In the genomic region with DNA sequence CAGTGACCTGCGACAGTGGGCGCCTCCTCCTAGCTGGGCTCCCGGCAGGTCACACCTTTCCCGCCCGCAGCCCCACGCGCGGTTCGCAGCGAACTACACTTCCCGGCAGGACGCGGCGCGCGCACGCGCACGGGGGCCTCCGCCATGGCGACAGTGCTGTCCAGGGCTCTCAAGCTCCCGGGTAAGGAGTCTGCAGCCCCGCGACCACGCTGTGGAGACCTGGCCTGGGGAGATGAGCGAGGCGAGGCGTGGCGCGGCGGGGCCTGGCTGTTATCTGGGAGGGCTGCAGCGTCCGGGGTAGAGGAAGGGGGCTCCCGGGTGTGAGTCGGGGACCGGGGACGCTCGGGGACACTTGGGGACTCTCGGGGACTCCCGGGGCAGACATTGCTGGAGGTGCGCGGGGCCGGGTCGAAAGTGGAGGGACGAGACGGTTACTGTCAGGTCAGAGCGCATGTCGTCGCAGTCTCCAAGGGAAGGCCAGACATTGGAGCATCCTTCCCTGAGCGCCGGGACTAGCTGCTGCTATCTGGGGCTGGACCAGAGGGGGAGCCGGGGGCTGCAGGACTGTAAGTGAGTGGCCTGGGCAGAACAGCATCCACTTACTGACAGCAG, we compare ENCODE assay signal across 8 mouse cellular contexts. TPM values are rescaled to one million over a fixed set of nuclear protein-coding genes. Genes with fewer than 3 reads are reported as not detected.
DNase-seq lines count a peak whose midpoint lies in the region; ATAC-seq lines count a peak whose summit lies in the region.

TSS of gene Fam234b (plus strand) at position 57 of the 612 bp plus-strand sequence.
TSS of gene Hebp1 (minus strand) at position 102 of the 612 bp plus-strand sequence.

- peak; percentile 92 for DNase-seq in adrenal gland, adult 2 months
- peak; percentile 80 for DNase-seq in embryo, embryonic 10.5 days (ENCODE audit: low spot score)
- peak; percentile 84 for DNase-seq in gastrocnemius, postnatal 14 days
- DNase-seq in left cerebral cortex, postnatal 10 days (ENCODE audit: extremely low spot score in 1 of 2, low spot score in 2 of 2): peak; percentile 79 to 90
- peak; percentile 91 for DNase-seq in right cerebral cortex, postnatal 25 days
- DNase-seq in urinary bladder, postnatal 36 days (ENCODE audit: low spot score in 2 of 2): peak; percentile 67 to 72

- intact Hi-C loops in gastrocnemius, postnatal 14 days (cut with DNase I; ENCODE audit: low total_unique reads): no loop called here
- intact Hi-C loops in left cerebral cortex, postnatal 10 days (cut with DNase I): no loop called here

- peak; percentile 83 for ATAC-seq in inflammation-experienced regulatory T-cells, adult 6 months
- peak; percentile 56 for ATAC-seq in megakaryocyte progenitor cell, adult 5-6 weeks (replicated peaks; ENCODE audit: poor library complexity)

RNA-seq across cellular contexts. Expression of gene Fam234b, which starts in this region (rescaled TPM):
- 10 to 100 TPM; 13.8 to 31.3 TPM for total RNA-seq in adrenal gland, adult 2 months (2021)
- 14.0 and 21.0 TPM in 2 replicates for polyA plus RNA-seq in adrenal gland, adult 2 months (2012; rRNA removed)
- 1 to 10 TPM; 2.5 to 3.1 TPM for total RNA-seq in gastrocnemius, postnatal 14 days (2021)
- 10 to 100 TPM; 21.9 to 30.2 (median 30.2) TPM for polyA plus RNA-seq in inflammation-experienced regulatory T-cells, adult 6 months (2017; shearing (Covaris generic))
- total RNA-seq in left cerebral cortex, postnatal 10 days (2021): 10 to 100 TPM; 98.1 TPM
- 5.9 and 6.5 TPM in 2 replicates for total RNA-seq in megakaryocyte progenitor cell, adult 5-6 weeks (2015)
- total RNA-seq in megakaryocyte progenitor cell, adult 5-6 weeks (2017): 5.4 and 6.8 TPM in 2 replicates

RNA-seq across cellular contexts. Expression of gene Hebp1, which starts in this region (rescaled TPM):
- 10 to 100 TPM; 18.0 to 27.6 TPM for total RNA-seq in adrenal gland, adult 2 months (2021)
- polyA plus RNA-seq in adrenal gland, adult 2 months (2012; rRNA removed): 9.5 and 13.4 TPM in 2 replicates
- 10 to 100 TPM in 1 of 2 experiments, 1 to 10 TPM in 1; 9.7 to 10.3 TPM for total RNA-seq in gastrocnemius, postnatal 14 days (2021)
- 1 to 10 TPM in 2 of 3 experiments, not detected in 1; 1.3 to 2.0 TPM for polyA plus RNA-seq in inflammation-experienced regulatory T-cells, adult 6 months (2017; shearing (Covaris generic))
- 10 to 100 TPM; 37.8 to 39.5 TPM for total RNA-seq in left cerebral cortex, postnatal 10 days (2021)
- 12.9 and 15.0 TPM in 2 replicates for total RNA-seq in megakaryocyte progenitor cell, adult 5-6 weeks (2015)
- 20.0 and 21.2 TPM in 2 replicates for total RNA-seq in megakaryocyte progenitor cell, adult 5-6 weeks (2017)

Comparison
In these comparisons a context has a peak if more than half of its experiments do, and no peak if none do; other contexts are left out.
1. Peak in every context shown above with its lines: DNase-seq and ATAC-seq.